Mouse (Mus musculus): ENCODE data around the gene Ggta1.

DNA sequence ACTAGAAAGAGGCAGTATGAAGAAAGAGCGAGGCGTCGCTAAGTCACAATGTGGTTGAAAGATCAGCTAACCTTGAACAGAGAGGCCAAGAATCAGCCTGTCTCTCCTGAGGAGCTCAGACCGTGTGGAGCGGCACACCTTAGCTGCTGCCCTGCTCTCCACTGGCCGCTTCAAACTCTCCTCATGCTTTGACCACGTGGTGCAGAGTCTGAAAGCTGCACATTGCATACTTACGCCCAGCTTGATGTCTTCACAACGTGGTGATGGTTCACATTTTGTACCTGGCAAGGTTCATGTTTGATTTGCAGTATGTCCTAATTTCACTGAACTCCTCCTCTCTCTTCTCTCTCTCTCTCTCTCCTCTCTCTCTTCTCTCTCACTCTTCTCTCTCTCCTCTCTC lies 83.7 kb downstream of the Ggta1 start:
- TF ChIP-seq CTCF (IDR thresholded peaks at IDR 0.05; ENCODE audit: low read depth), result no peak
- TF ChIP-seq EP300 (IDR thresholded peaks at IDR 0.05; ENCODE audit: low read depth), result no peak

All from liver, postnatal 0 days (tissue).